Mouse (Mus musculus): ENCODE measurements around the gene Cdk5rap3. TPM values are rescaled to one million over a fixed set of nuclear protein-coding genes. Genes with fewer than 3 reads are reported as not detected.

Gene Cdk5rap3
- total RNA-seq (2021): 10 to 100 TPM; 28.0 to 30.8 TPM

DNA sequence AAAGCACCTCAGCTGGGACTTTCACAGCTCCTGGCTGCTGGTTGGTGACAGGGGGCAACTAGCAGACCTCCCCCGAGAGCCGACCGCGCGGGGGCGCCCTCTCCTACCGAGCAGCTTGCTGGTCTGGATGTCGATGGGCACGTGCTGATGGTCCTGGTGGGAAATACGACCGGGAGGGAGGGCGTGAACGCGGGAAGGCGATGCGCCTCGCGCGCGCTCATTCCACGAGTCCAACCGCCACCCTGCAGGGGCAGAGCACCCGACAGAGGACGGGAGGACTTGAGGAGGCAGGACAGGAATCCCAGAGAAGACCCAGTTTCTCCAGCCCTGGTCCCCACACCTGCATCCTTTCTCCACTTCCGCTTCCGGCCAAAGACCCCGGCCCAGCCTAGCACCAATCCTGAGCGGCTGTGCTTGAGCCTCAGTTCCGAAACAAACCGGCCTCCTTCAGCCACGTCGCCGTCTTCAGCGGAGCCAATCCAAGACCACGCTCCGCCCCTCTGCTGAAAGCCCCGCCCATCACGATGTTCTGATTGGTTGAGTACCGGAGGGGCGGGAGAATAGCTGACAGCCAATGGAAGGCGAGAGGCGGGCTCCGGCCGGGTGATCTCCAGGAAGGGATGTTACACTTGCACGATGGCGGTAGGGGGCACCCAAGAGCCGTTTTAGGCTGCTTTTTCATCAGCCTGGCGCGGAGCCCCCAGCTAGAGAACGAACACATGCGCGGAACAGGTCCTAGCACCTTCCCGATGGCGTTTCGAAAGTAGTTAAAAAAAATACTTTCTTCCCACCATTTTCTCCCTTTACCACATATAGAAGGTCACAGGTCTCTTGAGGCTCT is at the start of gene Cdk5rap3:
TSS of gene Cdk5rap3 (minus strand) at position 453 of the 841 bp plus-strand sequence.
- peak; percentile 99 for DNase-seq
- intact Hi-C loops (cut with DNase I): loop anchor here (1.0 to 5.0 kb wide), 4 partner anchors 21 to 139 kb away; partner anchors contain the start of gene Snx11

DNA sequence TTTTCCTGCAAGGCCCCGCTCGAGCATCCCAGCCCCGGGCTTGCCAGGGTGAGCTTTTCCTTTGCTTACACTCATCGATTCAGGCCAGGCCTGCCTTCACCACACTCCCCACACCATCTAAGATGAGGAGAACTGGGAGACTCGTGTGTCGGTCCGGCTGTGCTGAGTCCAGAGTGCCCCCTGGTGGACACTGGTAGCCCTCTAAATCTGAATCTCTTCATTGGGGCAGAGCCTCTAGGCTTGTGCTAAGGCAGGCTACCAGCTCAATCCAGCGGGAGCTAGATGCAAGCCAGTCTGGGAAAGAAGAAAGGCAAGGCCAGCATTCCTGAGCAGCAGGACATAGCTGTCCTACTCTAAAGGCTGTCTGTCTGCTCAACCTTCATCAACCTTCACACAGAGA is 47.3 kb upstream of the Cdk5rap3 start:
- intact Hi-C loops (cut with DNase I): loop anchor here (1.0 to 5.0 kb wide), 2 partner anchors 47 to 96 kb away; partner anchors contain the start of gene Cdk5rap3
- peak; percentile 93 to 95 for DNase-seq

DNA sequence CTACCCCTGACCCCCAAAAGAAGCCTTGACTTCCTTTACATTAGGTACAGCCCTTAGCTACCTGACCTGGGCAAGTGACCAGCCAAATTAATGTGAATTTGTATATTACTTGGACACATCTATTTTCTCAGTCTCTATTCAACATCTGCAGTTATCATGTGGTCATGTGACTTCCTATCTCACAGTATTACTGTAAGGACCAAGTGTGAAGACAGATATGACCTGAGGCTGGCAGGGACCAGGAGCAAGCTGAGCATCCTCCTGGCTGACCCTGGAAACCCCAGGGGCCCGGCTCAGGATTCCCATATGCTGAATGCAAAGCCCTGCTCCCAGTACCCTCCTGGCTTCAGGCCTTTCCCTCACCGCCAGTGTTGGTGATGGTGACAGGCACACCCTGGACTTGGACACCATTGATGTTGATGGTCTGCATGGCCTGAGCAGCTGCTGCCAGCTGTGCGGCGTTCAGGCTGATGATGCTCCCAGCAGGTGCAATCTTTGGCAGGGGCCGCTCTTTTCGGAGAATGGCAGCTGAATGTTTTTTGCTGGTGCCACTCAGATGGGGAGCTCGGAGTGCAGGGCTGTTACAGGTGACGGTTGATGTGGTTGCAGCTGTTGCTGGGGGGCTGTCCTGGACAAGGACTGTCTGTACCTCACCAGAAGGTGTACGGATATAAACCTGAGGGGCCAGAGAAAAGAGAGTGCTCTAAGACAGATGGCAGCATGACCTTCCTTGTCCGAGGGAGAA is 40.9 kb upstream of the Cdk5rap3 start:
- intact Hi-C loops (cut with DNase I): no loop called here
- DNase-seq: no peak

DNA sequence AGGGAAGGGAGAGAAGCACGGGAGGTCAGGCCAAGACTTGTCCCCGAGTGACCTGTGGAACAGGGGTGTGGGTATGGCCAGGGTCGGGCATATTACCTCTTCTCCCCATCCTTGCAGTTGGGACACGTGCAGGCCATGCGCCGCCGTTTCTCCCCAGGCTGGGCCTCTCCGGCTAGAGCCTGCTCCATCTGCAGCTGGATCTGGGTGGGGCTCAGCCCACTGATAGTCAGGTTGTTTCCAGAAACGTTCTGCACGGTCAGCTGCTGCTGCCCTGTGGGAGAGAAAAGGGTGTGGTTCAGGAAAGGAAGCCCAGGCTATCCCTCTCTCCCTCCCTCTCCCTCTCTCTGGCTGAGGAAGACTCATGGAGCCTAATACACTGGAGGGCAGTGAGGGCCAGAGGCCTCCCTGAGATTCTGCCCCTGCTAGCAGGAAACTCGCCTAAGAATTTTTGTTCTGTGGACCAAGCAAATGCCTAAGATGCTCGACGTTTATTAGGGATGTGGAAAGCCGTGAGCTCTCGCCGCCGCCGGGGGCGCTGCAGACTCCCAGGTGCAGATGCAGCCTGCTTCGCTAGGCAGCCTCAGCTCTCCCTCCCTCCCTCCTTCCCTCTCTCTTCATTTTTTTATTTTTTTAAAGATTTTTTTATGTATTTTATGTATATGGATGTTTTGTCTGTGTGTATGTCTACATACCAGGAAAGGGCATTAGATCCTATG is 39.9 kb upstream of the Cdk5rap3 start:
- intact Hi-C loops (cut with DNase I): no loop called here
- DNase-seq: no peak

DNA sequence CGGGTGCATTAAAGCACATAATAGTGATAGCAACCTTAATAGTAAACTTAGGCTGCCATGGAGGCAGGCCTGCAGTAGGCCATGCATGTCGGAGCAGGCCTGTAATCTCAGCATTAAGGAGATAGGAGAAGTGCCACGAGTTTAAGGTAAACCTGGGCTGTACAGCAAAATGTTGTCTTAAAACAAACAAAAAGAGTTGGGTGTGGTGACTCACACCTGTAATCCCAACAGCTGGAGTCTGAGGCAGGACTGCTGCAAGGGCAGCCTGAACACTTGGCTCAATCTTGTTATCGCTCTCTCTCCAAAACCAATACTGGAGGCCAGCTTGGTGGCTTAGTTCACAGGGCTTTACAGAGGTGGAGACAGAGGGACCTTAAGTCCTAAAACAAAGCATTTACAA is 38.8 kb upstream of the Cdk5rap3 start:
- intact Hi-C loops (cut with DNase I): no loop called here
- DNase-seq: no peak

DNA sequence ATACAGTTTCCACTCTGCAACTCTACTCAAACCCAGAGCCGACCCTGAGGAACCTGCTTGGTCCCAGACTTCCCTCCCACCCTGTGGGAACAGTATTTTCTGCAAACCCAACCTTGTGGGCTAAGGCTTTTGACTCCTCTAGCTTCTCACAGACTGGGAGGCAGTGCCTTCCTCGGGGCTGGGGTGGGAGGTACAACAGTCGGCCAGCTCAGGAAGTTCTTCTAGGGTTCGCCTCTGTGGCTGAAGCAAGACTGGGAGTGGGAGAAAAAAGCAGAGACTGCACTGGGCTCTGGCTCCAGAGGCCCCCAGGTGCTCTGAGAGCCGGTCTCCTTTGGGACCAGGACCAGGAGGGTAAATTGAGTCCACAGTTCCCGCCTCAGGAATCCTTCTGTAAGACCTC is 36.6 kb upstream of the Cdk5rap3 start:
- intact Hi-C loops (cut with DNase I): no loop called here
- DNase-seq: no peak

DNA sequence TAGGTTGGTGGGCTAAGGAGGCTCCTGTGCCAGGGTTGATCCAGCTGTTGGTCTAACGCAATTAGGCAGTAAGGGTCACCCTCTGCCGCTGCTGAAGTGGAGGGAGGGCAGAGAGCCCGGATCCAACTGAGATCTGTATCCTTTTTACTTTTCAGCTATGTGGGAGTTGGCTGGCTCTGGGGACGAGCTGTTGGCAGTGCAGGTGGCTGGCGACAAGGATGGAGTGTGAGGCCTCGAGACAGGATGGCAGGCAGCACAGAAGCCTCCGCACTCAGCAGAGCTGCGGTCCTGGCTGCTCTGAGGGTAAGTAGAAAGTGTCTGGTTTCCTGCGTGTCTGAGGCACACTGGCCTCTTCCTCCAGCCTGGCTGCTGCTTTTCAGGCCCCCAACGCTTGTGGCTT is 36.1 kb upstream of the Cdk5rap3 start:
- intact Hi-C loops (cut with DNase I): no loop called here
- DNase-seq: no peak

DNA sequence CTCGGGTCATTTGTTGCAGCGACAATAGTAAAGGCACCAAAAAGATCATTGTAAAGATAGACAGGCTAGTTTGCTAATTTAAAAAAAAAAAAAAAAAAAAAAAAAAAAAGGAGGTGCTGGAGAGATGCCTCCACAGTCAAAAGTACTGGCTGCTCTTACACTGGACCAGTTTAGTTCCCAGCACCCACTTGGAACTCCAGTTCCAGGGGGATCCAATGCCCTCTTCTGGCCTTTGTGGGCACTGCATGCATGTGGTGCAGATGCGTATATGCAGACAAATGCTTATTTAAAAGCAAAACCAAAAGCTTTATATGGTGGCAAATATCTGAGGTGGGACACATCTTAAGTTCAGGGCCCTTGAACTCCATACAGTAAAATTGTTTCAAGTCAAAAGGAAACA is 34.5 kb upstream of the Cdk5rap3 start:
- intact Hi-C loops (cut with DNase I): no loop called here

DNA sequence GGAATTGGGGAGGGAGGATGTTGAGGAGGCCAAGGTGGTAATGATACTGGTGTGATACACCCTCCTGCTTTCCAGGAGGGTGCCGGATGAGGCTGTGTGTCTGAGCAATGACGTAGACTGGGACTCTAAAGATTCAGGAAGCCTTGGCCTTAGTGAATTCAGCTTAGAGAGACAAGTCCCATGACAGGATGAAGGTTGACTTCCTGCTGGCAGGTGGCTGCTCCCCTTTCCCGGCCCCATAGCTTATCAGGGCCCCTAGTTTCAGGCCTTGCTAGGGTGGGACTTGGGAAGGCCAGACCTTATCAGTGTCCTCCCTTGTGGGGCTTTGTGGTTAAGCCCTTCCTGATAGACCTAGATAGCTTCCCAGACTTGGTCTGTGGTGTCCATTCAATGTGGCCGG is 31.6 kb upstream of the Cdk5rap3 start:
- no peak for DNase-seq
- intact Hi-C loops (cut with DNase I): no loop called here

More for the DNA sequence above, 34.5 kb upstream of the Cdk5rap3 start:
- DNase-seq: no peak

DNA sequence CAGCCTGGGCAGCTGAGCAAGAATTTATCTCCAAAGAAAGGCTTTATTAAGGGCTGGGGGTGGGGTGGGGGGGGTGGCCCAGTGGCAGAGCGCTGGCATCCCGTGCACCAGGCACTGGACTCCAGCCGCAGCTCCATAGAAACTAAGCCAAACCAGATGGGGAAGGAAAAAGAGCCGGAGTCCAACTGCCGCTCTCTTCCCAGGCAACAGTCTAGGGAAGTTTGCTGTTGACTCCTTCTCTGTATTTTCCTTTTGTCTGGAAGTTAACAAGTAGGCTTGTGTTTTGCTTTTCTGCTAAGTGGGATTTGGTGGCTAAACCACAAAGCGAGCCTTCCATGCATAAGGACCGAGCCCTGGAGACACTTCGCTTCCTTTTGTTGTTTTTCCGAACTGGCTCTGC is 30.2 kb upstream of the Cdk5rap3 start:
- intact Hi-C loops (cut with DNase I): no loop called here
- DNase-seq: no peak

DNA sequence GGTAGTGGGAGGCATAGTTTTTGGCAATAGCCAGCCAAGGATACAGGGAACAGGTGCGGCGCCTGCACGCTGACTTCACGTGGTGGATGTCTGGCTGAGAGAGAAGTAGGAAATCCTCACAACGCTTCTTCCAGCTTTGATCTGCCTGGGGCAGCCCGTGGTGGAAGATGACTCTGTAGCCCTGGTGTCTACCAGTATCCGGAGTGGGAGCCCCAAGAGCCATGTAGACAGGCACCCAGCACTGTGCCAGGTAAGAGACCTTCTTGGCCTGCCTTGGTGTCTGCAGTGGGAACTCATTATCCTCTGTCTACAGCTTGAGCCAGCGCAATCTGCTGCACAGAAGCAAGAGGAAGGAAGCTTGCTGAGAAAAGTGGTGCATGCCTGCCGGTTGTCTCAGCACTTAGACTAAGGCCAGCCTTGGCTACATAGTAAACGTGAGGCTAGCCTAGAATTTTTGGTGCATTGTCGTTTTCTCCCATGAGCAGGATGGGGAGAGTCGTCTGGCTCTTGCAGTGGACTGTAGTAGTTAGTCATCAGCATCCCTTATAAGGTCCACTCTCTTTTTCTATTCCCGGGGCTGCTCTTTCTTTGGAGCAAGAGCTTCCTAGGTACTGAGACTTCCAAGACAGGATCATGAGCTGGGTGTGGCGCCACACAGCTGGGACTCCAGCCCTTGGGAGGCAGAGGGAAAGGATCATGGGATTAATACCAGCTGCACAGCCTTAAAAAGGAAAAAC is 28.7 kb upstream of the Cdk5rap3 start:
- DNase-seq: no peak
- intact Hi-C loops (cut with DNase I): no loop called here

DNA sequence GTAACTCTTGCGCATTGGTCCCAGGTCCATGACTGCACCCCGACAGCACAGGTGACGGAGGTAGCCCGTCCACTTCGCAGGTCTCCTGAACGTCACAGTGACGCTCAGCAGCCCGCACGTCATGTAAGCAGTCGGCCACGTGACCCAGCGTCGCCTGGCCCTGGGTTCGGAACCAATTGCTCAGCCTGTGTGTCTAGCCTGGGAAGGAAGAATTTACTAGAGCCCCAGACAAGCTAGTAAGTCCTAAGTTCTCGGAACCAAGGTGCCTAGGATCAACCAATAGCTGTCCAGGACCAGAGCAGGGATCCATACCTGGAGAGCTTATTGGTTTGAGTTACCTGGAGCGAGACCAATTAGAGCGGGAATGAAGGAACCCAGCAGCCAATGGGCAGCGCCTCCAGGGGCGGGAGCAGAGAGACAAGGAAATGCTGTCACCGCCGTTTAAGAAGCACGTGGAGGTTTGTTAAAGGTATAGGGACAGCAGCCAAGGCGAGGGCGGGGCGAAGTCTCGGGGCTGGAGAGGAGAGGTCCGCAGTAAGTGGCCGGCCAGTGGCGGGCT is 27.5 kb upstream of the Cdk5rap3 start, which contains the start of gene Pnpo:
TSS of gene Pnpo (minus strand) at position 241 of the 559 bp plus-strand sequence.
- intact Hi-C loops (cut with DNase I): no loop called here
- DNase-seq: peak; percentile 96

DNA sequence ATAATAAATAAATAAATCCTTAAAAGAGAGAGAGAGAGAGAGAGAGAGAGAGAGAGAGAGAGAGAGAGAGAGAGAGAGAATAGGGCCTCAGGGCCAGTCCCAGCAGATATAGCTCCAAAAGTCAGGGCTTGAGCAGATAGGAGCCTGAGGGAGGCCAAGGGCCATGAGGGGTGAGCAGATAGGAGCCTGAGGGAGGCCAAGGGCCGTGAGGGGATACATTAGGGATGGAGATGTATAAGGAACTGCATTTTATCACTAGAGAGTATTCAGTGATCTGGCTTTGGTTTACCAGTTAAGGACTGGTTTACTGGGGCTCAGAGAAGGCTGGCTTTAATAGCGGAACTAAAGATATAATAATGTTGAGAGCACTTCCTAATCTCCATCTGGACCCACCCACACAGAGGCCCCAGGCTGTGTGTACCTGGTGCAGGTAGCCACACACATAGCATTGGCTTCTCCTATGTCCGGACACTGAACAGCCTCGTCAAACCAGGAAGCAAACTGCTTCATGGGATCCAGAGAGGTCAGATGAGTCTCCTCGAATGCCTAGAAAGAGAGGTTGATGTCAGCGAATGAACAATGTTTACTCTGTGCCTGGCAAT is 25.8 kb upstream of the Cdk5rap3 start:
- intact Hi-C loops (cut with DNase I): no loop called here
- no peak for DNase-seq

DNA sequence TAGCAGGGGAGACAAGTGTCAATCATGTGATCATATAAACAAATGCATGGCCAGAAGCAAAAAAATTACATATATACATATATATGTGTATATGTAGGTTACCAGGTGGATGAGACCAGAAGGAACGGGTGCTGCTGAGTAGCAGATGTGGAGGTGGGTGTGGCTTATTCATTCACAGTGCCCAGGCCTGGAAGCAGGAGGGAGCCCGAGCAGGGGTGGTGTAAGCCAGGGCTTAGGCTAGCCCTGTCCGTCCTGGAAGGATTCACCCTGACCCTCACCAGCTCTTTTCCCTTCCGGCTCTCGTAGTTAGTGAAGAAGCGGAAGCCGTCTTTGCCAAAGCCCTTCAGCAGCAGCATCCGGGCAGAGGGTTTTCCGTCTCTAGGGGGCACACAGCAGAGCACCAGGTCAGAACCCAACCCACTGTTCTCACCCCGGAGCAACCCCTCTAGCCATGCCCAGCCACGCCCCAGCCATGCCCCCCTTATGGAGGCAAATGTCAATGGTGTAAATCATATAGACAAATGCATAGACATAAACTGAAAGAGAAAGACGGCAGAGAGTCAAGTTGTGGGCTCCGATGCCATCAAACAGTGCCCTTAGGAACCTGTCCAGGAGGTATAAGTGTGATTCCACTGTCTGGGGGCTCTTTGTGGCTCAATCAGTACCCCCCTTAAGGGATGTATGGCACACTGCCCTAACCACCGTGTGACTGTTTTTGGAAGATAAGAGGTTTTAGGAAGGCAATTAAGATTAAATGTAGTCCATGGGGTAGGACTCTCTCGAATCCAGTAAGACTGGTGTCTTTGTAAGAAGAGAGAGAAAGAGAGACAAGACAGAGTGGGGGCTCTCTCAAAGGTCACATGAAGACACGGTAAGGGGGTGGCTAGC is 24.5 kb upstream of the Cdk5rap3 start:
- no peak for DNase-seq
- intact Hi-C loops (cut with DNase I): no loop called here

DNA sequence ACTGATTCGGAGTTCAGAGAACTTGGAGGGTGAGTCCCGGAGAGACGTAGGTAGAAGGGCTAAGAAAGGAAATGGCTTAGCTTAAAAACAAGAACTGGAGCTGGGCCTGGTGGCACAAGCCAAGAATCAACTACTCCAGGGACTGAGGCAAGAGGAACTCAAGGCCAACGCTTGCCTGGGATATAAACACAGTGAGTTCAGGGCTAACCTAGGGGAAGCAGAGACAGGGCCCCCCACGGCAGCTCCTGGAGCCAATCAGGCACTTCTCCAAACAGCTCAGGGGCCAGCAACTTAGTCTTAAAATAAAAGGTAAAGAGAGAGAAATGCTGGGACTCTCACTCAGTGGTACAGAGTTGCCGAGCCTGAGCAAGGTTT is 22.1 kb upstream of the Cdk5rap3 start:
- intact Hi-C loops (cut with DNase I): no loop called here
- no peak for DNase-seq

DNA sequence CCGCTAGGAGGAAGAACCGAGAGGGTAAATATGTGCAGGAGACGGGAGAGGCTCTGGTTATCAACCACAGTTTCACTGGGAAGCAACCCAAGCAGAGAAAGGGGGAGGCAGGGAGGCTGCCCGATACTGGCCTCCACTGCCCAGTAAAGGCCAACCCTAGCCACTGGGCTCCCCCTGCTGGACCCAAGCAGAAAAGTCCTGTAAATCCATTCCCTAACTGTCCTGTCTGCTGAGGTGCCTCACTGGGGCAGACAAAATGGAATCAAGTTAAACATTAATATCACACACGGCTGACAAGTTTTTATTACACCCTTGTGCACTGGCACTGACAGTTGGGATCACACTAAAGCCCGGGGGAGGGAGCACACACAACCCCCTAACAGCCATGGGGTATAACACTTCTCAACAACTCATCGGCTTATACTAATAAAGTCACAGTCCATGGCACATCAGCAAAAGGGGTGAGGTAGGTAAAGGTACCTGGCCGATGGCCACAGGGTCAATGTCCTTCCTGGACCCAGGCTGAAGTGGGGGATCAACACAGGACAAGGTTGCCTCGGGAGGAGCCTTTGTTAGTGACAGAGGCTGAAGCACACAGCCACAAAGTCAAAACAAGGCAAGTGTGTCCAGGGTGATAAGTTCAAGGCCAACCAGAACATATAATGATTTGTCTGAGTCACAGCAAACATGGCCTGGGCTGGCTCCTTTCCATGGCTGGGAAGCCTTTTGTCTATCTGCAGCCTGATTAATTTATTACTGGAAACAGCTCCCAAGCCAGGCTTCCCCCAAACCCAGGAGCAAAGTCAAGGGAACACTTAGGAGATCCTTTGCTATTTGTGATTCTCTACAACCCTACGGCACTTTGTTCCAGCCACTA is 21.5 kb upstream of the Cdk5rap3 start:
- intact Hi-C loops (cut with DNase I): loop anchor here (1.0 kb wide), 1 partner anchor 21 kb away; the partner anchor contains the start of gene Cdk5rap3
- peak; percentile 73 for DNase-seq

DNA sequence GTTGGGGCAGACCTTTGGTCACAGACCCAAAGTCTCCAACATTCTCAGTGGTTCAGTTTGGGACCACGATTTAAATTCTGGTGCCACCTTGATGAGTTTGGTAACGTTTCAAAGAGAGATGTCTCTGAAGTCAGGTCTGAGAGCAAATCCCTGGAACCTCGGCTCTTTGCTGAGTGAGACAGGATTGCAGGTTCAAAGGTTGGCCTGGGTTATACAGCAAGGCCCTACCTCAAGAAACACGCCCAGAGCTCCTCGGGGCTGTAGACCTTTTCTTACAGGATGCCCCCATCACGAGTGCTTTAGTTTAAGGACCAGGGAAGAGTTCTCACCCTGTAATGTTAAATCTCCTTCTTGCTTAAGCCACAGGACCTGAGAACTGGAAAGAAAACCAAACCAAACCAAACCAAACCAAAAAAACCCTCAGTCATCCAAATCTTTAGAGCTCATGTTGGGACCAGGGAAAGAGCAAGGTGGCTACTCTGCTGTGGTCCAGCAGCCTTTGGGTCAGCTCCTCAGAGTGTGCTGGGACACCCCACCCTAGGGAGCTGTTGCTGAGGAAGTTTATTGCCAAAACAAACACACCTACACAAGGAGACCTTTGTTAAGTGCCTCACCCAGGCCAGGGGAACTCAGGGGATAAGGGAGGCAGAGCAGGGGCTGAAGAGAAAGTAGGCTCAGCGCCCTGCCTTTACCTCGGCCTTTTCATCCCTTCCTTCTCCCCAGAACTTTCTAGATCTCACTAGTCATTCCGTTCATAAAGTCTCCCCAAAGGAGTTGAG is 19.8 kb upstream of the Cdk5rap3 start:
- intact Hi-C loops (cut with DNase I): no loop called here
- DNase-seq: no peak

Measured in heart, postnatal 10 days (tissue).